Mouse (Mus musculus): ENCODE data around the gene Ccdc148. TPM values are rescaled to one million over a fixed set of nuclear protein-coding genes. Genes with fewer than 3 reads are reported as not detected.

The Ccdc148 gene
- polyA plus RNA-seq, 1 experiment from 2014 or later: 1.9 TPM

GRCm38 (mm10) chr2:59036433-59036832, 124.0 kb downstream of the Ccdc148 start:
- no peak overlapping the region for H3K4me3 ChIP-seq
- 69% methylated on average over 6 of the region's 6 CpGs for WGBS
- no peaks in the 10 kb centered on the region for H3K27me3 ChIP-seq
- H3K4me1 ChIP-seq: no peaks in the 10 kb centered on the region
- no peak overlapping the region for H3K9ac ChIP-seq (replicated peaks)
- H3K27ac ChIP-seq (replicated peaks): no peak overlapping the region
- no peak for ATAC-seq (ENCODE audit: low FRiP score, low read depth)
- no peaks in the 10 kb centered on the region for H3K9me3 ChIP-seq
- H3K4me2 ChIP-seq (replicated peaks): no peak overlapping the region
- H3K36me3 ChIP-seq: no peaks in the 10 kb centered on the region

- H3K4me1 ChIP-seq: no peaks in the 10 kb centered on the region
- no peaks in the 10 kb centered on the region for H3K36me3 ChIP-seq
- no peak overlapping the region for H3K9ac ChIP-seq (replicated peaks)
- H3K9me3 ChIP-seq: no peaks in the 10 kb centered on the region
- no peak overlapping the region for H3K27ac ChIP-seq (replicated peaks)
- WGBS: 84% methylated on average over 3 of the region's 3 CpGs
- H3K27me3 ChIP-seq: no peaks in the 10 kb centered on the region
- ATAC-seq (ENCODE audit: low FRiP score, low read depth): no peak
- no peak overlapping the region for H3K4me3 ChIP-seq
- H3K4me2 ChIP-seq (replicated peaks): no peak overlapping the region
Measured at GRCm38 (mm10) chr2:59035206-59035605, 125.3 kb downstream of the Ccdc148 start.

- H3K36me3 ChIP-seq: no peaks in the 10 kb centered on the region
- ATAC-seq (ENCODE audit: low FRiP score, low read depth): no peak
- WGBS: 85% methylated on average over 6 of the region's 6 CpGs
Measured at GRCm38 (mm10) chr2:59034281-59034680, 126.2 kb downstream of the Ccdc148 start.

GRCm38 (mm10) chr2:59024558-59024957, 135.9 kb downstream of the Ccdc148 start:
- Histone ChIP-seq H3K9me3 (no peaks in the 10 kb centered on the region), H3K27me3 (no peaks in the 10 kb centered on the region), H3K27ac (replicated peaks) (no peak overlapping the region), H3K9ac (replicated peaks) (no peak overlapping the region), H3K4me1 (no peaks in the 10 kb centered on the region), H3K36me3 (no peaks in the 10 kb centered on the region), H3K4me2 (replicated peaks) (no peak overlapping the region), H3K4me3 (no peak overlapping the region)
- ATAC-seq (ENCODE audit: low FRiP score, low read depth): no peak
- 86% methylated on average over 3 of the region's 3 CpGs for WGBS

More at GRCm38 (mm10) chr2:59034281-59034680, 126.2 kb downstream of the Ccdc148 start:
- Histone ChIP-seq H3K27ac (replicated peaks) (no peak overlapping the region), H3K9me3 (no peaks in the 10 kb centered on the region), H3K4me1 (no peaks in the 10 kb centered on the region), H3K4me2 (replicated peaks) (no peak overlapping the region), H3K9ac (replicated peaks) (no peak overlapping the region), H3K4me3 (no peak overlapping the region), H3K27me3 (no peaks in the 10 kb centered on the region)

GRCm38 (mm10) chr2:59007356-59007755, 153.1 kb downstream of the Ccdc148 start:
- H3K9me3 ChIP-seq: no peaks in the 10 kb centered on the region
- ATAC-seq (ENCODE audit: low FRiP score, low read depth): no peak
- no peak overlapping the region for H3K27ac ChIP-seq (replicated peaks)
- no peaks in the 10 kb centered on the region for H3K27me3 ChIP-seq
- 91% methylated on average over 5 of the region's 5 CpGs for WGBS
- H3K4me1 ChIP-seq: no peaks in the 10 kb centered on the region
- no peak overlapping the region for H3K9ac ChIP-seq (replicated peaks)
- H3K4me3 ChIP-seq: no peak overlapping the region
- no peaks in the 10 kb centered on the region for H3K36me3 ChIP-seq
- H3K4me2 ChIP-seq (replicated peaks): no peak overlapping the region

- H3K36me3 ChIP-seq: no peaks in the 10 kb centered on the region
- no peak overlapping the region for H3K27ac ChIP-seq (replicated peaks)
- no peak overlapping the region for H3K9ac ChIP-seq (replicated peaks)
- no peaks in the 10 kb centered on the region for H3K4me1 ChIP-seq
- H3K4me2 ChIP-seq (replicated peaks): no peak overlapping the region
- no peak overlapping the region for H3K4me3 ChIP-seq
- no peaks in the 10 kb centered on the region for H3K27me3 ChIP-seq
- 89% methylated on average over 8 of the region's 8 CpGs for WGBS
- no peaks in the 10 kb centered on the region for H3K9me3 ChIP-seq
- no peak for ATAC-seq (ENCODE audit: low FRiP score, low read depth)
Measured at GRCm38 (mm10) chr2:59006567-59007340, 153.7 kb downstream of the Ccdc148 start.

- 80% methylated on average over 2 of the region's 2 CpGs for WGBS
- ATAC-seq (ENCODE audit: low FRiP score, low read depth): no peak
- no peaks in the 10 kb centered on the region for H3K36me3 ChIP-seq
Measured at GRCm38 (mm10) chr2:58997151-58997550, 163.3 kb downstream of the Ccdc148 start.

GRCm38 (mm10) chr2:58992431-58993191, 167.9 kb downstream of the Ccdc148 start:
- Histone ChIP-seq H3K4me2 (replicated peaks) (no peak overlapping the region), H3K4me3 (no peak overlapping the region), H3K9ac (replicated peaks) (no peak overlapping the region), H3K27me3 (no peaks in the 10 kb centered on the region), H3K9me3 (no peaks in the 10 kb centered on the region), H3K27ac (replicated peaks) (no peak overlapping the region), H3K4me1 (no peaks in the 10 kb centered on the region), H3K36me3 (no peaks in the 10 kb centered on the region)
- no peak for ATAC-seq (ENCODE audit: low FRiP score, low read depth)
- WGBS: 88% methylated on average over 14 of the region's 14 CpGs

More at GRCm38 (mm10) chr2:58997151-58997550, 163.3 kb downstream of the Ccdc148 start:
- Histone ChIP-seq H3K27ac (replicated peaks) (no peak overlapping the region), H3K4me3 (no peak overlapping the region), H3K4me2 (replicated peaks) (no peak overlapping the region), H3K27me3 (no peaks in the 10 kb centered on the region), H3K9me3 (no peaks in the 10 kb centered on the region), H3K9ac (replicated peaks) (no peak overlapping the region), H3K4me1 (no peaks in the 10 kb centered on the region)

- no peak overlapping the region for H3K9ac ChIP-seq (replicated peaks)
- 92% methylated on average over 7 of the region's 7 CpGs for WGBS
- H3K27me3 ChIP-seq: no peaks in the 10 kb centered on the region
- H3K9me3 ChIP-seq: no peaks in the 10 kb centered on the region
- no peak overlapping the region for H3K4me2 ChIP-seq (replicated peaks)
- H3K4me3 ChIP-seq: no peak overlapping the region
- no peak overlapping the region for H3K27ac ChIP-seq (replicated peaks)
- ATAC-seq (ENCODE audit: low FRiP score, low read depth): no peak
- no peaks in the 10 kb centered on the region for H3K36me3 ChIP-seq
- no peaks in the 10 kb centered on the region for H3K4me1 ChIP-seq
Measured at GRCm38 (mm10) chr2:58978095-58978494, 182.4 kb downstream of the Ccdc148 start.

GRCm38 (mm10) chr2:58971507-58972275, 188.8 kb downstream of the Ccdc148 start:
- no peak overlapping the region for H3K4me3 ChIP-seq

GRCm38 (mm10) chr2:58956770-58957300, 203.6 kb downstream of the Ccdc148 start:
- Histone ChIP-seq H3K4me3 (no peak overlapping the region), H3K9me3 (no peaks in the 10 kb centered on the region), H3K4me1 (peaks cover 5% of the 10 kb centered on the region; the same call in 1 of the 2 replicates), H3K27ac (replicated peaks) (no peak overlapping the region), H3K27me3 (no peaks in the 10 kb centered on the region), H3K9ac (replicated peaks) (no peak overlapping the region), H3K36me3 (no peaks in the 10 kb centered on the region), H3K4me2 (replicated peaks) (no peak overlapping the region)
- peak; percentile 52; the same call in 1 of the 2 replicates for ATAC-seq (ENCODE audit: low FRiP score, low read depth)
- WGBS: 12% methylated on average over 2 of the region's 2 CpGs

More at GRCm38 (mm10) chr2:58971507-58972275, 188.8 kb downstream of the Ccdc148 start:
- no peaks in the 10 kb centered on the region for H3K9me3 ChIP-seq
- no peak overlapping the region for H3K9ac ChIP-seq (replicated peaks)
- no peak overlapping the region for H3K4me2 ChIP-seq (replicated peaks)
- no peak overlapping the region for H3K27ac ChIP-seq (replicated peaks)
- 64% methylated on average over 9 of the region's 9 CpGs for WGBS
- no peak for ATAC-seq (ENCODE audit: low FRiP score, low read depth)
- H3K4me1 ChIP-seq: no peaks in the 10 kb centered on the region
- no peaks in the 10 kb centered on the region for H3K27me3 ChIP-seq
- no peaks in the 10 kb centered on the region for H3K36me3 ChIP-seq
